Comparison of ENCODE assay signal across 23 mouse cellular contexts in genomic region chr13:92297021-92297420, GRCm38 (mm10). TPM values are rescaled to one million over a fixed set of nuclear protein-coding genes. Genes with fewer than 3 reads are reported as not detected.
"Had no signal": no experiment of that assay in that cellular context is flagged by ENCODE, and none has a peak within 500 bp of the region (broad histone marks: within the 10 kb centered on the region; RNA-seq: fewer than 3 reads in every experiment).

No protein-coding gene starts in this region.

- DNase-seq: kidney, adult 9 months; kidney, postnatal 14 days; kidney, postnatal 4 days; layer of hippocampus, adult 9-11 months; liver; liver, postnatal 0 days; lung, postnatal 14 days; retina, postnatal 1 day; right cerebral cortex, postnatal 25 days; spleen, adult 18-20 months; thymus, postnatal 25 days had no signal

- H3K4me3 ChIP-seq: layer of hippocampus, adult 2 months; limb, embryonic 10.5 days; limb, embryonic 13.5 days; lung, embryonic 15.5 days; megakaryocyte, embryonic 14.5 days; midbrain, embryonic 10.5 days; midbrain, embryonic 13.5 days; myocyte; neural tube, embryonic 13.5 days; stomach, embryonic 15.5 days had no signal

- ATAC-seq: liver, postnatal 0 days; midbrain, embryonic 13.5 days; midbrain, embryonic 16.5 days had no signal

- H3K9ac ChIP-seq: limb, embryonic 13.5 days; liver, embryonic 14.5 days; liver, postnatal 0 days; lung, embryonic 15.5 days; midbrain, embryonic 13.5 days; neural tube, embryonic 13.5 days; stomach, embryonic 15.5 days had no signal

- H3K4me1 ChIP-seq: lung, embryonic 15.5 days; midbrain, embryonic 10.5 days; midbrain, embryonic 13.5 days; neural tube, embryonic 13.5 days; stomach, embryonic 15.5 days had no signal

- H3K27ac ChIP-seq: layer of hippocampus, adult 2 months; limb, embryonic 10.5 days; limb, embryonic 13.5 days; liver, embryonic 14.5 days; lung, embryonic 15.5 days; midbrain, embryonic 10.5 days; midbrain, embryonic 13.5 days; neural tube, embryonic 13.5 days; stomach, embryonic 15.5 days had no signal

- H3K27me3 ChIP-seq: limb, embryonic 13.5 days; lung, embryonic 15.5 days; megakaryocyte, embryonic 14.5 days; midbrain, embryonic 13.5 days; neural tube, embryonic 13.5 days; stomach, embryonic 15.5 days had no signal

- H3K9me3 ChIP-seq: limb, embryonic 10.5 days; limb, embryonic 13.5 days; lung, embryonic 15.5 days; megakaryocyte, embryonic 14.5 days; midbrain, embryonic 10.5 days; midbrain, embryonic 13.5 days; neural tube, embryonic 13.5 days; stomach, embryonic 15.5 days had no signal

- H3K4me2 ChIP-seq: limb, embryonic 13.5 days; lung, embryonic 15.5 days; midbrain, embryonic 13.5 days; neural tube, embryonic 13.5 days; stomach, embryonic 15.5 days had no signal

RNA-seq across cellular contexts. Expression of gene Gm20379, which starts 8.8 kb away (rescaled TPM):
- polyA plus RNA-seq: myocyte had no signal
